Mouse (Mus musculus) heart, postnatal 14 days (tissue): ENCODE results near the gene Osbpl3. TPM values are rescaled to one million over a fixed set of nuclear protein-coding genes. Genes with fewer than 3 reads are reported as not detected.

Source experiments
- DNase-seq, 2 experiments: peaks; one replicate each; pipeline ENCODE4 v3.0.0; 2021 to 2022
- intact Hi-C: fragments of 180-260 bp; cut with DNase I; formaldehyde crosslinking; loops from one replicate; pipeline ENCODE4 v1.15.1; 2025
- total RNA-seq, 2 experiments: library from RNA; stranded (reverse); gene quantifications; 2 replicates each; pipeline ENCODE4 v1.2.3; 2021

Osbpl3 gene
- total RNA-seq, 2 experiments from 2014 or later, result 27.5 to 36.0 TPM

DNA sequence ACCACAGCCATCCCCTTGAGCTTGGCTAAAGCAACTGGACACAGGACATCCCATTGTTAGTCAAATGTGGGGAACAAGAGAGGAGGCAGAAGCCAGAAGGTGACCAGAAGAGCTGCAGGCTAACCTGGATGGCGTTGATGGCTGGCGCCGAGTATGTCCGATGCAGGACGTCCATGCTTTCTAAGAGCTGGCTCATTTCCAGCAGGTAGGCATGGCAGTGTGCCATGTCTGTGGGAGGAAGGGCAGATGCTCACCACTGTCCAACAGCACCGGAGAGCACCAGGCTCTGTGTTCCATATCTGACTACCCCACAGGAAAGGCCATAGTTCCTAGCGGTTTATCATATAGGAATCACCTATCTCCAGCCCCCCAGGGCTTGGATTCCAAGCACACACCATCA lies 109.8 kb downstream of the Osbpl3 start:
- DNase-seq, result no peak
- intact Hi-C loops, result no loop called here

DNA sequence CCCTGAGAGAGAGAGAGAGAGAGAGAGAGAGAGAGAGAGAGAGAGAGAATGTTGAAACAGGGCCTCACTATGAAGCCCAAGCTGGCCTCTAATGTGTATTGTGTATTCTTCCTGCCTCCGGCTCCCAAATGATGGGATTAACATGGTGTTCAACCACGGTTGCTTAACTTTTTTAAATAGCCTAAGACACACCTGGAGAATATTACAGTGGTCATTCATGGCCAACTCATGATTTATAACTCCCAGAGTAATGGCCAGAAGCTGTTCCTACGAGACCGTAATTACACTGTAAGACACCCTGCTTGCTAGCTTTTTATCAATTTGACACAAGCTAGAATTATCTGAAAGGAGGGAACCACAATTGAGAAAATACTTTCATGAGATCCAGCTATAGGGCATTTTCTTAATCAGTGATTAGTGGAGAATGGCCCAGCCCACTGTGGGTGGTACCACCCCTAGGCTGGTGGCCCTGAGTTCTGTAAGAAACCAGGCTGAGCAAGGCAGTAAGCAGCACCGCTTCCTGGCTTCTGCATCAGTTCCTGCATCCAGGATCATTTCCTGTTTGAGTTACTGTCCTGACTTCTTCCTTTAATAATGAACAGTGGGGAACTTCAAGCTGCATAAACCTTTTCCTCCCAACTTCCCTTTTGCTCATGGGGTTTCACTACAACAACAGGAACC lies 115.6 kb downstream of the Osbpl3 start:
- intact Hi-C loops, result no loop called here
- DNase-seq, result no peak

DNA sequence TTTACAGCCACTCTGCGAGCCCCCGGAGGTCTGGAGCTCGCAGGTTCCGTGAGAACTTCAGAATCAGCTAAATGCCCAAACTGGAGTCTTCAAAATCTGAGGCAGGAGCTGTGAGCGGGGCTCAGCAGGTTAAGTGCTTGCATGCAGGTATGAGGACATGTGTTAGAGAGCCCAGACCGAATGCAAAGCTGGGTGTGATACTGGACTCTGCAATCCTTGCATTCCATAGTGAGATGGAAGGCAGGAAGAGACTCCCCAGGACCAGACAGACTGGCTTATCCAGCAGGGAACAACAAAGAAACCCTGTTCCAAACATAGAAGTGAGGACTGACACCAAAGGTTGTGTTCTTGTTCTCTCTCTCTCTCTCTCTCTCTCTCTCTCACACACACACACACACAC lies 118.6 kb downstream of the Osbpl3 start:
- no peak for DNase-seq
- intact Hi-C loops, result no loop called here

DNA sequence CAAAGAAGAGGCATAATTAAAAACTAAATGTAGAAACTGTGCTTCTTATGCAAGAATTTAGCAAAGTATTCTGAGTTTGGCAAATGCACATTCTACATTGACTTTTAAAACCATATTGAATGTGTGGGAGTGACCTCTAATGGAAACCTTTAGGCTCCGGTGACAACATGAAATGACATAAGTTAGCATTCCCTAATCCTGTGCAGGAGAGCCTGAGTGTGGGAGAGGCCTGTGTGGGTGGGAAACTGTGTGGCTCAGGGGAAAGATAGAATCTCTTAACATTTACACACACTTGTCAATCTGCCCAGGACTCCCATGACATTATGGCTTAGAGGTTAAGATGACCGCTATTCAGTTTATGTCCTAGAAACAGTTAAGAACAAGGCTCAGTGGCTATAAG lies 119.6 kb downstream of the Osbpl3 start:
- no peak for DNase-seq
- intact Hi-C loops, result no loop called here

DNA sequence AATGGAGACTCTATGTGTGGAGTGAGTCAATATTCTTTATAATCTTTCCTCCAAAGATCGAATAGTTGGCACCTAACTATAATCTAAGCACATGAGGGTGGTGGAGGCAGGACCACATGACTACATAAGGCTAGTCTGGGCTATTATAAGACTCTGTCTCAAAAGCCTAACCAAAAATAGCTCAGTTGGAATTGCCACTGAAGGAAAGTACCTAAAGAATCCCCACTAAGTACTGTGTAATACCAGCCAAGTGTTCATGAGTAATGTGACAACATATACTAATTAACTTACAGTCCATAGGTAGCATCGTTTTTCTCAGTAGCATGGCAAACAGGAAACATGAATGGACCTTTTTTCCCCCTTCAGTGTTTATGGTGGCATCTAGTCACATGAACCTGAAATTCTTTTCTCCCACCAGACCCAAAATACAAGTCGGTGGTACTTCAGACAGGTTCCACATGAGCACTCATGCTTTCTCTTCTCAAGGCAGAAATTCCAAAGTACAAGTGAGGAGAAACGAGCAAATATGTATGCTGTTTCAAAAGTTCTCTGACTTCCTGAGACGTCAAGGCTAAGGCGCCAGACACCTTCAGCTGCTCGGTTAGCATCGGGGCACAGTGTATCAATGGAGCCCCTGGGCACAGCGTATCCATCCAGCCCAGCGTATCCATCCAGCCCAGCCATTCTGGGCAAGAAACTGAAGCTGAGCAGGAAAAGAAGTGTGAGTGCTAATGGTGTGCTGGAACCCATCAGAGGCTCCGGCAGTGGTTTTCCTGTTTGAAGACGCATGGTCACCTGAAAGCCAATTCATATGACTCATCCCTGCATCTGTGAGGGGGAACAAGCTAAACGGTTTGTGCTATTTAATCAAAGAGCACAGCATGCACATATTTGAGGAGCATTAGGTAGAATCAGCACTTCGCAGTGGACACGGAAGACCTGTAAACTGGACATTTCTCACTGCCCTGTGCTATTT lies 120.9 kb downstream of the Osbpl3 start:
- intact Hi-C loops, result no loop called here
- DNase-seq, result no peak

DNA sequence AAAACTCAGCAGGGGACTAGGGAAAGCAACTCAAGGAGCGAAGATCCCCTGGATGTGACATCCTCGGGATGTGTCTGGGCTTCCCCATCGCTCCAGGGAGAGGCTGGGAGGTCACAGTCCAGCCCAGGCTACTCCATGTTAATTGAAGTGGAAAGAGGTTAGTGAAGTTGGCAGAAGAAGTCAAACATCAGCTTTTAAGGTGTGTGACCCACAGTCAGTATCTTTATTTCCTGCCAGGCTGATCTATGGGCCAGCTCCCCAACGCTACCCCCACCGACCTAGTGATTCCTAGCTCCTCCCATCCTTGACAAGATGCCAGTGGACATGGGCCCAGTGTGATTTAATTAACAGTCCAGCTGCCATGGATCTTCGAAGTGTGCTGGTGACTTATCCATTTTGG lies 122.7 kb downstream of the Osbpl3 start:
- DNase-seq, result no peak
- intact Hi-C loops, result no loop called here

DNA sequence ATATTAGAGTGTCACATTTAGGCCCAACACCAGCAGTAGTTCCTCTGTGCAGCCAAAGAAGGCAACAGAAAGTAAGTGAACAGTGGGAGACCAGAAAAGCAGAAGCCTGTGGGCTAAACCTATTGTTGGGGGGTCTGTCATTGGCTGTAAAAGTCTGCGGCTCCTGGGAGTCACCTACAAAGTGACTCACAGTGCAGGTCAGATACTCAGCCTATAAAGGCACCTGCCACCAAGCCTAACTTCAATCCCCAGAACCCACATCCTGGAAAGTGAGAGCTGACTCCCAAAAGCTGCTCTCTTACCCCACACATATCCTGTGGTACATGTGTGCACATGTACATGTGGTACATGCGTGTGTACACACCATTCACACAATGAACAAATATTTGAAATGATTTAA lies 124.5 kb downstream of the Osbpl3 start:
- no peak for DNase-seq
- intact Hi-C loops, result no loop called here

DNA sequence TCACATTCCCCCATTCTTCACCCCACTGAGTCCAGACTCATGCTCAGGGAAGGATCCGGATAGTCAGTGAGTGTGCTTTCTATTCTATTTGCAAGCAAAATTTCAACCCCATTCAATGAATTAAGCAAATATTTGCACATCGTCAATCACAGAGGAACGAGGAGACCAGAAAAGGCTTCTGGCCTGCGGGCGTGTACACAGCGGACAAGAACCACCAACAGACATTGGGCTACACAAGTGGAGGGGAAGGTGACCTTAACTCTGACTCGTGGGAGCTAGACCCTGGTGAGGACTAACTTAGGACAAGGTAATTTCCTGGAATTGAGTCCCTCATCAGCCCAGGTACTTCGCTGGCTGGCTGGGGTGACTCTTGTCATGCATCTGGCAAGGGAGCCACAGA lies 126.6 kb downstream of the Osbpl3 start:
- intact Hi-C loops, result no loop called here
- no peak for DNase-seq

DNA sequence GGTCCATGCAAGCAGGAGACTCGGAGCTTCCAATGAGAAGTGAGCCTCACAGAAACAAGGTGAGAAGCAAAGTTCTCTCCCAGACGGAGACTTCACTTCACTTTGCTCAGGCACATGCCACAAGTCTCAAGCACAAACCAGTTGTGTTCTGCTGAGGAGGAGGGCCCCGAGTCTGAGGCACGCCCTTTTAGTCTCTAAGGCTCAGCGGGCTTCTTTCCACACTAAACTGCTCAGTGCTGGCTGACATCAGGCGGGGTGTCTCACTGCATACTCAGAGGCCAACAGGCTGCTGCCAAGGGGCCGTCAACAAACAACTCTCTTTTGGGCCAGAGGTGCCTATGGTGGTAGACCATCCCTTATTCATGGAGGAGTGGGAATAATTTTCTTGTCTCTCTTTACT lies 127.1 kb downstream of the Osbpl3 start:
- intact Hi-C loops, result no loop called here
- DNase-seq, result peak in 1 of 2 experiments; percentile 21

DNA sequence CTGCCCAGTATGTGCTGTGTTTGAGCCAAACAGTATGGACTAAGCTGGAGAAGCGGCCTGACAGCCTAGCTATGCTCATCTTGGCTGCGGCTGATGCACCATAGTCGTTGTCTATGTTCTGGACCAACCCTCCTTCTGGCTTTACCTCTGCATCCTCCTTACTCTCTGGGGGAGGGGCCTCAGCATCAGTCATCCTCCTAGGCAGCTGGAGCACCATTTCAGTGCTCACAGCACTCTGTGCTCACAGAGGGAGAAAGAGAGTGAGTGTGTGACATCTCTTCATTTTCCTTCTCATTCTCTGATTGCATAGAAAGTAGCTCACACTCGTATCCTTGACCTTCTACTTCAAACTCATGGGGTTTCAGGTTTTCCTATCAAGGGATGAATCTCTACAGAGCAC lies 129.8 kb downstream of the Osbpl3 start:
- DNase-seq, result no peak
- intact Hi-C loops, result no loop called here

DNA sequence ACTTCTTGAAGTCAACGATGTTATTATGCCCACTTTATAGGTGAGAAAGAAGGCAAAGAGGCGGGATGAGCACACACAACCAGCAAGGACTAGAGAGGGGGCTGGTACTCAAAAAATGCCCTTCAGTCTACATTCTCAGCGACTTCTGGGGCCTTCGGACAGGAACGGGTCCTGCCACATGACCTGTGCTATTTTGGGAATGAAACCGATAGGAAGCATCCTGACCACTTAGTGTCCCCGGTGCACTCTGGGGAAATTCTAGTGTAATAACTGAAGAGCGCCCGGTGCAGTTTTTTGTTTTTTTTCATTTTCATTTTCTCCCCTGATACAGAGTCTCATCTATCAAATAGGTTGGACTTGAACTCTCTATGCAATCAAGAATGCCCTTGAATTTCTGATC lies 130.5 kb downstream of the Osbpl3 start:
- peak in 1 of 2 experiments; percentile 16 for DNase-seq
- intact Hi-C loops, result no loop called here

DNA sequence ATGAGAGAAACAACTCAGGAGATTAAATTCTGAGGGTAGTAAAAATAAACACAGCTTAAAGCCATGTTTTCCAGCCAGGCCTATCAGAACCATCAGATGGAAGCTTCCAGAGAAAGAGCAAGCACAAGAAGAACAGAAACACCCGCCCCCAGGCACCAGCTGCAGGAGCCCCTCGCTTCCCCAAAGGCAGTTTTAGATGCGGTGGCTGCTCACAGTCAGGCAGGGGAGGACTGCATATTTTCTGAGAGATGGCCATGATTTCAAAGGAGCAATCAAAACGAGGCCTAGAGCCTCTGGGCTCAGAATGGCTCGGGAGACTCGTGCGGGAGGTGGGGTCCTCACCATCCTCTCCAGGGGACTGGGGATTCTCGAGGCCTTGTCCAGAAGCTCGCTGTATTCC lies 133.4 kb downstream of the Osbpl3 start:
- intact Hi-C loops, result no loop called here
- no peak for DNase-seq

DNA sequence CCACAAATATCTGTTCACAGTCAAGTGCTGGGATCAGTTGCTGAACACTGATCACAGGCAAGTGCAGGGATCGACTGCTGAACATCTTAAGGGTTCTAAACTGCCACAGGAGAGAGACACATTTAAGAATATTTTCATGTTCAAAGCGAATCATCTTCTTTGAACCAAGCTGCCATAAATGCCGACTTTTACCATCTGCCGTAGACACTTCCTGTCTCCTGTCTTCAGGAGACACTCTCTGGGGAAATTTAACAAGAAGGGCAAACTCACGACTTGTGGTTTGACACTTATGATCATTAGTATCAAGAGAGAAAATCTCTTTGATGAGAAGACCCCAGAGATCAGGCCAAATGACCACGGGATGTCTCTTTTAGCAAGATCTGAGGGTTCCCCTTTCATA lies 134.3 kb downstream of the Osbpl3 start:
- intact Hi-C loops, result no loop called here
- no peak for DNase-seq

DNA sequence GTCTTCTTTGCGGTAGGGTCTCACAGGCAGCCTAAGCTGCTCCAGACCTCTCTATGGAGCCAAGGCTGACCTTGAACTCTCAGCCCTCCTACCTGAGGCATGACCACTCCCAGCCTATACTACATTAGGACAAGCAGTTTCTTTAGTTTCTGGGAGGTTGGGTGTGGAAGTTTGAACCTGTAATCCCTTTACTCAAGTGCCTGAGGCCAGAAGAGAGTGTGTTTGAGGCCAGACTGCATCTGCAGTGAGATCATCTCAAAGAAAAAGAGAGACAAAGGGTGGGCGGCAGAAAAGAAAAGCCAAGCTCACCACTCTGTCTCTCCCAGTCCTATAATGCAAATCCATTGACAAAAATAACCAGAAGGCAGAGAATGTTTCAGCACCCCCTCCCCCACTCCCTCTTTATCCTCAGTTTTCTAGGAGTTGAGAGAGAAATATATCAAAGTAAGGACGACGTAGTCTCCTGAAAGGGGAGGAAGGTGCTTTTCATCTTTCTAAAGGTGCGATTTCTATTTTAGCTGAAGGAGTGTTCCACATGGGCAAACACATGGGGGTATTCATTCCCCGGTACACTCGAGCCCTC lies 137.3 kb downstream of the Osbpl3 start:
- DNase-seq, result no peak
- intact Hi-C loops, result loop anchor here (5.0 kb wide), 1 partner anchor 34 kb away; no protein-coding TSS in a partner anchor

DNA sequence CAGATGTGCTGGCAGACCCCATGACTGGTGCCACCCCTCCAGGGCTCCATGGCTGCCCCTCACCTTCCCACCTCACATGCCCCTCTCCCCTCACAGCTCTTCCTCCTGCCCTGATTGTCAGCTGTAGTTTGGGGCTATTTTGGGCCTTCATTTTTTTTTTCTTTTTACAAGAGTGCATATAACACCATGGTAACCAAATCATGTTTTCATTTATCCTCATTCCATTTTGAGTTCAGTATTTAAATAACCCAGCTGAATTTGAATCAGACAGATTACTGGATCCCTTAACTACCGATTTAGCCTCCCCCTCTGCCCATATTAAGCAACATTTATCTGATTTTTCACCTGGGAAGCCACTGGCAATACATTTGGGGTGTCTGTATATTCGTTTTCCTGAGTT lies 137.9 kb downstream of the Osbpl3 start:
- intact Hi-C loops, result loop anchor here (5.0 kb wide), 1 partner anchor 34 kb away; no protein-coding TSS in a partner anchor
- DNase-seq, result no peak

DNA sequence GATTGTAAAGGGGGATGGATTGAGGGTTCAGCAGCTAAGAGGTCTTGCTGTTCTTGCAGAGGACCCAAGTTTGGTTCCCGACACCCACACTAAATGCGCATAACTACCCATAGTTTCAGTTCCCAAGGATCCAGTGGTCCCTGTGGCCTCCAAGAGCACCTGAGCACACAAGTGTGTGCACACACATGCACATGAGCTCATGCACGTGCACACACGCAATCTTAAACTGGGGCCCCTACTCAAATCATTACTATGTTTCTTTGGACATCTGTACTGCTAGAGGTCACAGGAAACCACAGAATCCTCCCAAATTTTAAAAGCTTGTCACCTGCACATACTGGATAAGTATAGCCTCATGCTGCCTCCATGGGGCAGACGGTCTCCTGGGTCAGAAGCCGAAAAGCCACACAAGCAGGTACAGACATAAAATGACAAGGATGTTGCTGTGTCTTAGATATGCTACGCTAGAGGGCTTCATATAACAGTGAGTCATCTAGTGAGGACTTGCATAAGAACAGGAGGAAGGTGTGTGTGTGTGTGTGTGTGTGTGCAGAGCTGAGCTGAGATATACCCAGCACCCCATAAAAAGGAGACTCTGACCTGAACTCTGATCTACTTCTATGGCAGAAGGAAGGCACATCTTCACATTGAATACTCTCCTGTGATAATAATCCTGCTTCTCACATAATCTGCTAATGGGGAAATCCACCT lies 139.1 kb downstream of the Osbpl3 start:
- no peak for DNase-seq
- intact Hi-C loops, result loop anchor here (5.0 kb wide), 1 partner anchor 35 kb away; no protein-coding TSS in a partner anchor

DNA sequence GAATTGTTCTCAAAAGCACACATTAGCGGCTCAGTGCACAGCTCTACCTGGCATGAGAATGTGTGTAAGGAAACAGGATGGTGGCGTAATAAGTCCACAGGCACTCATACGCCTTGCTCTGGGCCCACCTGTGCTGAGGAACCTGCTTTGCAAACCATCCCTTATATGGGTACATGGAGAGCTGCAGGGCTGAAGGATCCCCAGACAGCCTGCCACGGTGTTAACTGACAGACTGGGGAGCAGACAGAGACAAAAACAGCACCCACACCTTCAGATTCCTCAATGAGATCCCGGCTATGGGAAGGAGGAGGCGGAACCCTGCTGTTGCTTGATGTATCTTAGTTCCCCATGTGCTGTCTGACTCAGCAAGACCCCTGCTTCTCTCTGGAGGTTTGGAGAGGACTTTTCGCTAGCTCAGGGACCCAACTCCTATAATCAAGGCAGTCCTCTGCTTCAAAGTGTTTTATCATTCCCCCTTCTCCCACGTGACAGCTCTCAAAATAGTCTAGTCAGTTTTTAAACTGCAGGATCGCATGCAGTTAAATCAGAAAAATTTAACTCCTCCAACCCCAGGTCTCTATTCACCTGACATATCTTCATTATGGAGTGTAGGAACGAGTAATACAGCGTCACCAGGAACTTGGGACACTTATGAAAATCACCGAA lies 141.5 kb downstream of the Osbpl3 start:
- DNase-seq, result peak; percentile 27 to 31
- intact Hi-C loops, result loop anchor here (5.0 kb wide), 1 partner anchor 38 kb away; no protein-coding TSS in a partner anchor

DNA sequence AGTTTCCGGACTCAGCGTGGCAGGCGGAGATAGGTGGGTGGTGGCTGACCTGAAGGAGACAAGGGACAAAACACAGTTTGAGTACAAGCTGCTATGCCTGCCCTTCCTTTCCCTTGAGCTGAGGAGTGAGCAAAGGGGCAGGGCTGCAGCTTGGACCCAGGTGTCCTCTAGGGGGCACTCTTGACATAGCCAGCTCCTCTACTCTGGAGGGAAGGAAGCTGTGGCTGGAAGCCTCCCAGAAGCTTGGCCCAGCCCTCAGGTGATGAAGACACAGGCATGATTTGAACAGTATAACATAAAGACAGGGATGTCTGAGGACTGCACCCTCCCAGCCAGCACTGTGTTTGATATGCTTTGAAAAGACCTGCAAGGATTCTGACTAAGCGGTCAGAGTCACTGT lies 143.4 kb downstream of the Osbpl3 start:
- intact Hi-C loops, result loop anchor here (1.0 kb wide), 1 partner anchor 214 kb away; no protein-coding TSS in a partner anchor
- DNase-seq, result peak; percentile 79 to 85

DNA sequence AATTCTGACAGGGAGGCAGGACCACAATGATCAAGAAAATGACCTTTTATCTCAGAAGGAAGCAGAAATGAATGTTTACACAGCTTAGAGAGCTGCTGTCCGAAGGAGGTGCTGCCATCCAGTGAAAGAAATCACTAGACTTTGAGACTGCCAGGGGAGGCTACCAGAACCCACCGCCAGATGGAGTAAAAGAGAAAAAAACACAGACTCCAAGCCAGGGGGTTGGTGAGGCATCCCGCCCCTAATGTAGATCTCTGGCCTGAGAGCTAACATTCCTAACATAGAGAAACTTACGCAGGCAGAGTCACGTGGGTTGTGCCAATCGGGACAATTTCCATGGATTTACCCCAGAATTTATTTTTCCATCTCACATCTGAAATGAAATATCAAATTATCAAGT lies 147.0 kb downstream of the Osbpl3 start:
- peak; percentile 26 to 51 for DNase-seq
- intact Hi-C loops, result loop anchor here (2.0 to 5.0 kb wide), 2 partner anchors 148 to 228 kb away; partner anchors contain the start of gene Osbpl3

DNA sequence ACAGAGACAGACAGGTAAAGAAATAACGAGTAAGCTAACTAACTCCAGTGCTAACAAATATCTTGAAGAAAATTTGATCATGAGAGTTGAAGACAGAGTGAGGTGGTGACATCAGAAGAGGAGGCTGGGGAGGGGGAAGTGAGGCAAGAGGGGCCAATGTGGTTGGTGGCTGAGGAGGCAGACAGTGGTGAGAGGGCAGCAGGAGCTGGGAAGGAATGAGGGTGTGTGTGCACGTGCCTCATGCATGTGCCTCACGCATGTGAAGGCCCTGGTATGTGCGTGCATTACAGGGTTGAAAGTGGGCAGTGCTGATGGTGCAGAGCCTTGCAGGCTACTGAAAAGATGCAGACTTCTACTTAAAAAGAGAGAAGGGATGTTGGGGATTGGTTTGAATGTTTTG lies 149.4 kb downstream of the Osbpl3 start:
- DNase-seq, result no peak
- intact Hi-C loops, result loop anchor here (5.0 kb wide), 1 partner anchor 151 kb away; the partner anchor contains the start of gene Osbpl3
